Mouse (Mus musculus) hindbrain, embryonic 15.5 days (tissue): ENCODE results near the gene Nrxn1. TPM values are rescaled to one million over a fixed set of nuclear protein-coding genes. Genes with fewer than 3 reads are reported as not detected.
"Not testable (repeated sequence)": the region's sequence is repeated elsewhere in the genome, so short reads cannot be mapped to it uniquely, and the experiment has no call there.

ENCODE experiments used
- ATAC-seq: fragments of 200-750 bp; cut with Nextera tagmentation; 2 replicates; pipeline ENCODE4 v1.8.0; 2017; ENCODE audit warnings: low read depth, moderate number of reproducible peaks, moderate TSS enrichment; ENCODE audit not compliant: low FRiP score
- H3K27ac ChIP-seq: fragments of 300-500 bp; sonication (generic); replicated peaks from 2 replicates; pipeline ENCODE4 v1.5.1; 2015; ENCODE audit warnings: mild to moderate bottlenecking, inconsistent platforms
- H3K27me3 ChIP-seq: fragments of 300-500 bp; sonication (generic); 2 replicates; pipeline ENCODE4 v1.6.1; 2015; ENCODE audit warnings: control low read depth, inconsistent platforms
- H3K36me3 ChIP-seq: fragments of 300-500 bp; sonication (generic); 2 replicates; pipeline ENCODE4 v1.6.1; 2015; ENCODE audit warnings: control low read depth, inconsistent platforms
- H3K4me1 ChIP-seq: fragments of 300-500 bp; sonication (generic); replicated peaks from 2 replicates; pipeline ENCODE4 v1.6.1; 2015; ENCODE audit warnings: control low read depth, inconsistent platforms
- H3K4me2 ChIP-seq: fragments of 300-500 bp; sonication (generic); 2 replicates; pipeline ENCODE4 v1.6.1; 2015; ENCODE audit warnings: moderate library complexity, mild to moderate bottlenecking, inconsistent platforms
- H3K4me3 ChIP-seq: fragments of 300-500 bp; sonication (generic); 2 replicates; pipeline ENCODE4 v1.5.1; 2015; ENCODE audit warnings: mild to moderate bottlenecking, inconsistent platforms
- H3K9ac ChIP-seq: fragments of 300-500 bp; sonication (generic); 2 replicates; pipeline ENCODE4 v1.6.1; 2015; ENCODE audit warnings: inconsistent platforms
- H3K9me3 ChIP-seq: fragments of 300-500 bp; sonication (generic); 2 replicates; pipeline ENCODE4 v1.6.1; 2016; ENCODE audit warnings: control low read depth, inconsistent platforms
- WGBS: fragments of 180-500 bp; shearing (Covaris S2); methylation state at CpG from one replicate; pipeline ENCODE4 v1.1.7; 2015; 5-methylcytosine and 5-hydroxymethylcytosine counted together
- polyA plus RNA-seq: library from polyadenylated mRNA; unstranded; fragments of >200 nt; fragmentation: Nextera tagmentation; extraction: Ambion mirVana; gene quantifications from 2 replicates; pipeline ENCODE4 v1.2.1, GENCODE M21; 2015

The Nrxn1 gene
- polyA plus RNA-seq, 1 experiment from 2014 or later, result 241 TPM

GRCm38 (mm10) chr17:90583826-90584534, 508.9 kb downstream of the Nrxn1 start:
- WGBS, result 48% methylated on average over 12 of the region's 12 CpGs
- H3K9ac ChIP-seq, result no peak overlapping the region
- peak overlapping the region; percentile 56 for H3K27ac ChIP-seq
- peaks cover 9% of the 10 kb centered on the region for H3K36me3 ChIP-seq
- H3K4me1 ChIP-seq, result peaks cover 7% of the 10 kb centered on the region
- no peak; the same call in 1 of the 2 replicates for ATAC-seq
- no peaks in the 10 kb centered on the region for H3K27me3 ChIP-seq
- no peak overlapping the region for H3K4me3 ChIP-seq
- H3K9me3 ChIP-seq, result no peaks in the 10 kb centered on the region
- H3K4me2 ChIP-seq, result no peak overlapping the region

GRCm38 (mm10) chr17:90583196-90583595, 509.7 kb downstream of the Nrxn1 start:
- H3K36me3 ChIP-seq, result 0 out of 2 replicates have a peak, but pooled peaks cover 3% of the 10 kb centered on the region
- H3K4me1 ChIP-seq, result peaks cover 7% of the 10 kb centered on the region
- no peak overlapping the region for H3K9ac ChIP-seq
- no peak overlapping the region for H3K4me2 ChIP-seq
- H3K27me3 ChIP-seq, result no peaks in the 10 kb centered on the region
- H3K9me3 ChIP-seq, result no peaks in the 10 kb centered on the region
- no peak overlapping the region for H3K4me3 ChIP-seq
- peak overlapping the region; percentile 36; the same call in 1 of the 2 replicates for H3K27ac ChIP-seq
- WGBS, result 55% methylated on average over 3 of the region's 3 CpGs
- ATAC-seq, result no peak

DNA sequence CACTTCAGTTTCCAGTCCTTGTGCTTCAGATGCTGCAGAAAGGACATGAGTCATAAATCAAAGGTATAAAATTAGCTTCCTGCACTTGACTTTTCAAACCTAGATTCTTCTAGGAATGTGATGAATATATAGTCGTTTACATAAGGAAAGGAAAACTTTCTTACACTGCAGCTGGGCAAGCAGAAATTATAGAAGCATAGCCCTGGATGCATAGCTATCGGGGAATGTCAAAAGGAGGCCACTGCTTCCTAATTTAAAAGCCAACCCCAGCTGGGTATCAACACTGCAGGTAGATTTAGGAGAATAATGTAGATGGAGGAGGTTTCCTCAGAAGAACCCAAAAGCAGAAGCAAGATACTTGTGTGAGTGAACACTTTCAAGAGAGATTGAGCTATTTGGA, 523.0 kb downstream of the Nrxn1 start:
- WGBS, result 83% methylated on average over 2 of the region's 2 CpGs
- no peak for ATAC-seq
- Histone ChIP-seq H3K9me3 (no peaks in the 10 kb centered on the region), H3K9ac (no peak overlapping the region), H3K27ac (no peak overlapping the region), H3K4me3 (no peak overlapping the region), H3K27me3 (no peaks in the 10 kb centered on the region), H3K4me1 (no peaks in the 10 kb centered on the region), H3K4me2 (no peak overlapping the region), H3K36me3 (peaks cover 3% of the 10 kb centered on the region; the same call in 1 of the 2 replicates)

DNA sequence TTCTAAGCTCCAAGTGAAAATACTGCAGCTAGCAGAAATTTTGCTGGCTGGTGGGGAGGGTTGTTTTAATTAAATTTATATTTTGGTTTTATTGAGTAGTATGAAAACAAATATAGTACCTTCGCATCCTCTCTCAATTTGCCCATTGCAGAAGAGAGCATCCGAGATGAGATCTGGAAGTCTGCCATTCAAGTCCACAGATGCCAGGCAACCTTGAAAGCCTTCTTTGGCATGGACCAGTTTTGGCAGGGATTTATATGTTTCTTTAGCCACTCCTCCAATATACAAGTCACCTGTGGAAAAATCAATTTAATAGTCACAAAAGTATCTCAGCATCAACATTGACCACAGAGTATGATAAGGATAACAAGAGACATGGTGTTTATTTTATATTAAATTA, 527.7 kb downstream of the Nrxn1 start:
- H3K27me3 ChIP-seq, result no peaks in the 10 kb centered on the region
- no peaks in the 10 kb centered on the region for H3K9me3 ChIP-seq
- no peak overlapping the region for H3K4me3 ChIP-seq
- H3K9ac ChIP-seq, result no peak overlapping the region
- ATAC-seq, result no peak
- H3K27ac ChIP-seq, result no peak overlapping the region
- peaks cover 3% of the 10 kb centered on the region; the same call in 1 of the 2 replicates for H3K36me3 ChIP-seq
- no peaks in the 10 kb centered on the region for H3K4me1 ChIP-seq
- H3K4me2 ChIP-seq, result no peak overlapping the region
- 68% methylated on average over 2 of the region's 2 CpGs for WGBS

GRCm38 (mm10) chr17:90556376-90556775, 536.5 kb downstream of the Nrxn1 start:
- H3K27ac ChIP-seq, result 0 out of 2 replicates have a peak overlapping the region, but pooled peaks have one; percentile 15
- peak; percentile 85 for ATAC-seq
- H3K4me1 ChIP-seq, result no peaks in the 10 kb centered on the region

DNA sequence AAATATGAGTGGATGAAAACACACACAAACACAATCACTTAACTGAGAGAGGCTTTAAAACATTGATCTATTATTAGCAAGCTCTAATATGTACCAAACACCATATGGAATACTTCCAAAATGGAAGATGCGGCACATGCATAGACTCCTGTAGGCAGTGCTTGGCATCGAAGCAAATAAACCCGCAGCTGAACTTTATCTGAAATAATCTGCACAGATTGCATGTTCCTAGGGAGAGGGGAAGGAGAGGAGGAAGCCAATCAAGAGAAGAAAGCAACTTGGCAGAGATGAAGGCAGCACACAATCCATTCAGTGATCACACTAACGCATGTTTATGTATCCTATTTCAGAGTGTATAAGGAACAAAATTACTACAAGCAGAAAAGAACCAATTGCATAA, 542.5 kb downstream of the Nrxn1 start:
- H3K4me2 ChIP-seq, result no peak overlapping the region
- H3K36me3 ChIP-seq, result no peaks in the 10 kb centered on the region
- H3K4me3 ChIP-seq, result no peak overlapping the region
- H3K27me3 ChIP-seq, result no peaks in the 10 kb centered on the region
- H3K4me1 ChIP-seq, result peaks cover 2% of the 10 kb centered on the region; the same call in 1 of the 2 replicates
- no peak for ATAC-seq
- no peak overlapping the region for H3K27ac ChIP-seq
- H3K9me3 ChIP-seq, result no peaks in the 10 kb centered on the region
- no peak overlapping the region for H3K9ac ChIP-seq
- 75% methylated on average over 4 of the region's 4 CpGs for WGBS

More at GRCm38 (mm10) chr17:90556376-90556775, 536.5 kb downstream of the Nrxn1 start:
- no peaks in the 10 kb centered on the region for H3K27me3 ChIP-seq
- 0 out of 2 replicates have a peak, but pooled peaks cover 3% of the 10 kb centered on the region for H3K36me3 ChIP-seq
- no peak overlapping the region for H3K4me3 ChIP-seq
- H3K4me2 ChIP-seq, result no peak overlapping the region
- H3K9ac ChIP-seq, result no peak overlapping the region
- no peaks in the 10 kb centered on the region for H3K9me3 ChIP-seq

- no peak overlapping the region for H3K4me3 ChIP-seq
- no peaks in the 10 kb centered on the region for H3K27me3 ChIP-seq
- peaks cover 16% of the 10 kb centered on the region for H3K4me1 ChIP-seq
- no peak overlapping the region for H3K9ac ChIP-seq
- no peak overlapping the region for H3K27ac ChIP-seq
- no peak overlapping the region for H3K4me2 ChIP-seq
- WGBS, result 31% methylated on average over 4 of the region's 4 CpGs
- no peaks in the 10 kb centered on the region for H3K36me3 ChIP-seq
- ATAC-seq, result no peak
- no peaks in the 10 kb centered on the region for H3K9me3 ChIP-seq
These were observed 546.1 kb downstream of the Nrxn1 start for GRCm38 (mm10) chr17:90546806-90547205.

DNA sequence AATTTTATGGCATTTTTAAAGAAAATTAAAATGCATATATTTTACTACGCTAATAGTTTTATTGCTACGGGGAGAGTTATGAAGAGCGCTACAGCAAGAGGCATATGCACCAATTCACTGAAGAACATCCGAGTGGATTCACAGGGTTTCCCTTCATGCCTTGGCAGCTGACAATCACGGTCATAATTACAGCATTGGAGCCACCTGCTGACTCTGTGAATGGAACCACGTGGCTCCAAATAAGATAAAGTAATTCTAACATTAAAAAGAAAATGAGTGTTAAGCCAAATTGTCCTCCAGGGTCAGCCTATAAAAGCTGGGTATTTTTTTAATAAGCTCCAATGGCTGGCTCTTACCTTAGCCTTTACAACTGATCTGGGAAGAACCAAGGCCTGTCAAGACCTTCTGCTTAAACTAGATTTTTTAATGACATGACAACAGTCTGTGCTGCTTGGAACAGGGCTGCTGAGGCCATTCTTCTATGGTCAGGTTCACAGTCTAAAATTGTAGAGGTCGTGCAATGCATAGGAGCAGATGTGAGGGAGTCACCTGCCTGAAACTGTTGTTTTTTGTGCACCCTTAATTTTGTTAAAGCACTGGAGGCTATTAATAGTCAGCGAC, 548.1 kb downstream of the Nrxn1 start:
- 0 out of 2 replicates have a peak, but pooled peaks have one; percentile 49 for ATAC-seq
- peaks cover 16% of the 10 kb centered on the region for H3K4me1 ChIP-seq
- H3K36me3 ChIP-seq, result no peaks in the 10 kb centered on the region
- H3K9ac ChIP-seq, result no peak overlapping the region
- no peaks in the 10 kb centered on the region for H3K9me3 ChIP-seq
- 41% methylated on average over 8 of the region's 8 CpGs for WGBS
- H3K27me3 ChIP-seq, result no peaks in the 10 kb centered on the region
- H3K4me3 ChIP-seq, result no peak overlapping the region
- peak overlapping the region; percentile 25; the same call in 1 of the 2 replicates for H3K27ac ChIP-seq
- no peak overlapping the region for H3K4me2 ChIP-seq

DNA sequence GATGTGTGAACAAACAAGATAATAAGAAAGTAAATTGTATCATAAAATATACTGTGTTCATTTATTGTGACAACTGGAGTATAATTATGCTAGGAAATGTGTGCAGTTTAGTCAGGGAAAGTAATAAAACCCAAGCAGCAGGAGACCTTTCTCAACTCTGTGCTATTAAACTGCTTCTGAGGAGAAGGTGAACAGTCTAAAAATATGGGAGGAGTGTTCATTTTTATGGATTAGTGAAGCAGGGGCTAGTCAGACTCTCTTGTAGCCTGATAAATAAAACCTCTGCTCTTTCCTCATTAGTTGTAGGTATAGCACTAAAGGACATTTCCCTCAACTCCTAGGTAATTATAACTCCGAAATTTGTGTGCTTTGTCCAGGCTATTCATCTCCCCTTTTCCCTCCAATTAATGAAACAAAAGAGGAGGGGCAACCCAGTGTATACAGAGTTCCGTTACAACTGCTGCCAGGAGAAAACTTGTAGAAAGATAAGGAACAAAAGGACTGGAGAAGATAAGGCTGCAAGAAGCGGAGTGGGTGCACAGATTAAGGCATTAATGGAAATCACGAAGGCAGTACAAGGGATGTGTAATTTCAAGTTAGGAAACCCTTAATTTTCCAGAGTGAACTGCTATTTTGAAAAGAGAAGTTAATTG, 548.8 kb downstream of the Nrxn1 start:
- H3K4me2 ChIP-seq, result no peak overlapping the region
- peak overlapping the region; percentile 45; the same call in 1 of the 2 replicates for H3K27ac ChIP-seq
- H3K4me1 ChIP-seq, result peaks cover 16% of the 10 kb centered on the region
- H3K27me3 ChIP-seq, result no peaks in the 10 kb centered on the region
- no peak overlapping the region for H3K9ac ChIP-seq
- 42% methylated on average over 4 of the region's 4 CpGs for WGBS
- ATAC-seq, result peak; percentile 71; the same call in 1 of the 2 replicates
- no peak overlapping the region for H3K4me3 ChIP-seq
- no peaks in the 10 kb centered on the region for H3K9me3 ChIP-seq
- H3K36me3 ChIP-seq, result no peaks in the 10 kb centered on the region

DNA sequence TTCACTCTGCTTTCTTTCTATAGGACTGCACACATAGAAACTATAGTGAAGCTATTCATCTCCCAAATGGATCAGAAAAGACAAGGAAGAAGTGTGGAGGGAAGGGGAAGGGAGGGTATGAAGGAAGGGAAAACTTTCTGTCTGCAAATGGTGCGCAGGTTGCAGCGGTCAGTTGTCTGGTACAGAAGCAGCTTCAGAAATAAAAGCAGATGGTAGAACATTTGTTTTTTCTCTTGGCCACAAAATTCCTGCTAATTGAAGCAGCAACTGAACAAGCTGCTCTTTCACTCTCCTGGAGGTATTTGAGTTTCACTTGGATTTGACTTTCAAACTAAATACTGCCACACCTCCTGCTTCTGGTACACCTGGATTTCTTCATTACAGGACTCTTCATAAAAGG, 561.4 kb downstream of the Nrxn1 start:
- ATAC-seq, result no peak
- Histone ChIP-seq H3K27ac (no peak overlapping the region), H3K9ac (no peak overlapping the region), H3K27me3 (no peaks in the 10 kb centered on the region), H3K4me2 (no peak overlapping the region), H3K4me1 (no peaks in the 10 kb centered on the region), H3K36me3 (no peaks in the 10 kb centered on the region), H3K9me3 (no peaks in the 10 kb centered on the region), H3K4me3 (no peak overlapping the region)
- 89% methylated on average over 2 of the region's 2 CpGs for WGBS

- Histone ChIP-seq H3K4me3 (no peak overlapping the region), H3K36me3 (no peaks in the 10 kb centered on the region), H3K27me3 (no peaks in the 10 kb centered on the region), H3K9ac (no peak overlapping the region), H3K4me2 (no peak overlapping the region), H3K27ac (no peak overlapping the region), H3K9me3 (no peaks in the 10 kb centered on the region), H3K4me1 (no peaks in the 10 kb centered on the region)
- no peak for ATAC-seq
- 67% methylated on average over 2 of the region's 2 CpGs for WGBS
These were observed 586.8 kb downstream of the Nrxn1 start for GRCm38 (mm10) chr17:90506026-90506425.

DNA sequence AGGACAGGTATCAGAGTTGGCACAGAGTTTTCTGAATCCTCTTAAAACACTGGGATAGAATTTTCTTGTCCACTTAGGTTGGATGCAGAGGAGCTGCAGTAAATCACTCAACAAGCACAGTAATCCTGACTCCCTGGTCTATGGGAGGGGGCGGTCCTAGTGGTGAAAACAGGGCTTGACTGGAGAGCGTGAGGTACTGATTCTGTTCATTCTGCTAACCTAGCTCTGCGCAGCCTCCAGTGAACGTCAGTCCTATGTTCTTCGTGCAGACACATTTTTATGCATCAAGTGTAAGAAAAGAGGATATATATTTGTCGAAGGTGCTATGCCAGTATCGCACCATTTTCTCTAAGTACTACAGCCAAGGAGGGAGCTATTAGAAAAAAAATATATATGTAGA, 588.9 kb downstream of the Nrxn1 start:
- H3K27ac ChIP-seq, H3K4me2 ChIP-seq, H3K36me3 ChIP-seq, H3K4me3 ChIP-seq, H3K9ac ChIP-seq, ATAC-seq, H3K4me1 ChIP-seq, H3K27me3 ChIP-seq, H3K9me3 ChIP-seq: not testable (repeated sequence)
- WGBS, result 78% methylated on average over 7 of the region's 7 CpGs
